Mouse (Mus musculus): ENCODE results near the gene Mlana. TPM values are rescaled to one million over a fixed set of nuclear protein-coding genes. Genes with fewer than 3 reads are reported as not detected.

Gene Mlana
- not detected in 2 replicates for polyA plus RNA-seq (2014; fragmentation: Nextera tagmentation; extraction: Ambion mirVana)

DNA sequence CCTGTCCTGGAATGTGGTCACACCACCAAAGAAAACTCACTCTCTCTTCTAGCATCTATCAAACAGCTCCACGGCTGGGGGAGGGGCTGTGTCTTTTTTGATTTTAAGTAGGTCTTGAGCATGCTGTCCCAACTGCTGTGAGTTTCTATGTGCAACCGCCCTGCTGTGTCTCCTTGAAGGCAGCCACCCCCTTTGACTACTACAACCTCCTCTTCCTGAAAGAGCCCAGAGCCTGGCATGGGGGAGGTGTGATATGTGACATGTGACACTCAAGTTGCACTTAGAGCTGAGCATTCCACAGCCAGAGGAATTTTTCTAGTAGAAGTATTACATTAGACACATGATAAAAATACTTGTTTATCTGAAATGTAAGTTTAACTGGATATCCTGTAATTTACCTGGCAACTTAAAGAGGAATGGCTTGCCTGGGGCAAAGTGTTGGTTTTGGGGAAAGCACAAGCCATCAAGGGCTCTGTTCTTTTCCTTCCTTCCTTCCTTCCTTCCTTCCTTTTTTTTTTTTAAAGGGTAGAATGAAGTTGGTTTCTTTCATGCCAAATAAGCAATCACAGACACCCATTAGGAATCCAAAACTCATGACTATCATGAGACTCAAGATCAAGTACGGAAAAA is at the start of gene Mlana:
TSS of gene Mlana (plus strand) at position 580 of the 630 bp plus-strand sequence.
- H3K27me3 ChIP-seq (ENCODE audit: control insufficient read depth, insufficient read depth, low read length) = no peaks in the 10 kb centered on the region
- H3K4me3 ChIP-seq (ENCODE audit: low read depth, low read length) = no peak within 1 kb of the TSS
- no peaks in the 10 kb centered on the region for H3K36me3 ChIP-seq (ENCODE audit: control insufficient read depth, insufficient read depth, low read length)
- no peak within 1 kb of the TSS for H3K4me2 ChIP-seq (replicated peaks; ENCODE audit: low read depth, low read length)
- H3K9me3 ChIP-seq (ENCODE audit: control insufficient read depth, low read depth, low read length) = no peaks in the 10 kb centered on the region; the same call in 1 of the 2 replicates
- no peak within 1 kb of the TSS for H3K9ac ChIP-seq (replicated peaks; ENCODE audit: low read depth, low read length)
- ATAC-seq (ENCODE audit: insufficient number of reproducible peaks, insufficient read depth, low FRiP score, low read depth) = no peak
- WGBS = 52% methylated on average over 3 of the region's 3 CpGs
- H3K27ac ChIP-seq (ENCODE audit: low read length) = no peak within 1 kb of the TSS
- no peaks in the 10 kb centered on the region for H3K4me1 ChIP-seq (ENCODE audit: control insufficient read depth, insufficient read depth, low read length)

DNA sequence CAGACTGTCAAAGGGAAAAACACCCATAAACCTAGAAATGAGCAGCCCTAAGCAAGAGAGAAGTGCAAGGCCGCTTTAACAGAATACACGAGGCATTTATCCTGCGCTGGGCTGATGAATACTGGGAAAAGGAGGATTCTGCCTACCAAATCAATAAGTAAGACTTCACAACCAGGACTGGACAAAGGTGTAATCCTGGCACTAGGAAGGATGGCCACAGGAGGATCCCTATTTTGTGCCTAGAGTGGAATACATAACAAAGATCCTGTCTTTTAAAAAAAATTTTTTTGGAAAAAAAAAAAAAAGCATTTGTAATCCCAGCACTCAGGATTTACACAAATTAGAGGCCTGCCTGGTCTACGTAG is 49.1 kb upstream of the Mlana start:
- H3K9me3 ChIP-seq (ENCODE audit: control insufficient read depth, low read depth, low read length) = no peaks in the 10 kb centered on the region
- peak overlapping the region; percentile 72; the same call in 1 of the 2 replicates for H3K4me3 ChIP-seq (ENCODE audit: low read depth, low read length)
- no peaks in the 10 kb centered on the region for H3K27me3 ChIP-seq (ENCODE audit: control insufficient read depth, insufficient read depth, low read length)
- H3K27ac ChIP-seq (ENCODE audit: low read length) = no peak overlapping the region; the same call in 1 of the 2 replicates
- no peaks in the 10 kb centered on the region for H3K4me1 ChIP-seq (ENCODE audit: control insufficient read depth, insufficient read depth, low read length)
- H3K9ac ChIP-seq (replicated peaks; ENCODE audit: low read depth, low read length) = no peak overlapping the region
- peak overlapping the region; percentile 47 for H3K4me2 ChIP-seq (replicated peaks; ENCODE audit: low read depth, low read length)
- no peaks in the 10 kb centered on the region for H3K36me3 ChIP-seq (ENCODE audit: control insufficient read depth, insufficient read depth, low read length)
- ATAC-seq (ENCODE audit: insufficient number of reproducible peaks, insufficient read depth, low FRiP score, low read depth) = no peak
- 28% methylated on average over 4 of the region's 4 CpGs for WGBS

DNA sequence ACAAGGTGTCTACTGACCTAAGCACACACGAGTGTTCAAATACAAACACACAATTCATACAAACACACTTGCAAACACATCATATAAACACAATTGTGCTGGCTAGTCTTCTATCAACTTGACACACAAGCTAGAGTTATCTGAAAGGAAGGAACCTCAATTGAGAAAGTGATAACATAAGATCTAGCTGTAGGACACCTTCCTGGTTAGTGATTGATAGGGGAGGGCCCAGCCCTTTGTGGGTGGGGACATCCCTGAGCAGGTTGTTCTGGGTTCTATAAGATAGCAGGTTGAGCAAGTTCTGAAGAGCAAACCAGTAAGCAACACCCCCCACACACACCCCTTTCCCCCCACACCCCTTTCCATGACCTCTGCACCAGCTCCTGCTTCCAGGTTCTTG is 47.9 kb upstream of the Mlana start:
- no peak overlapping the region for H3K27ac ChIP-seq (ENCODE audit: low read length)
- H3K9me3 ChIP-seq (ENCODE audit: control insufficient read depth, low read depth, low read length) = no peaks in the 10 kb centered on the region
- WGBS = 73% methylated on average over 1 of the region's 1 CpGs
- H3K4me3 ChIP-seq (ENCODE audit: low read depth, low read length) = no peak overlapping the region
- H3K4me2 ChIP-seq (replicated peaks; ENCODE audit: low read depth, low read length) = no peak overlapping the region
- H3K4me1 ChIP-seq (ENCODE audit: control insufficient read depth, insufficient read depth, low read length) = no peaks in the 10 kb centered on the region
- no peak for ATAC-seq (ENCODE audit: insufficient number of reproducible peaks, insufficient read depth, low FRiP score, low read depth)
- H3K27me3 ChIP-seq (ENCODE audit: control insufficient read depth, insufficient read depth, low read length) = no peaks in the 10 kb centered on the region
- H3K9ac ChIP-seq (replicated peaks; ENCODE audit: low read depth, low read length) = no peak overlapping the region
- no peaks in the 10 kb centered on the region for H3K36me3 ChIP-seq (ENCODE audit: control insufficient read depth, insufficient read depth, low read length)

DNA sequence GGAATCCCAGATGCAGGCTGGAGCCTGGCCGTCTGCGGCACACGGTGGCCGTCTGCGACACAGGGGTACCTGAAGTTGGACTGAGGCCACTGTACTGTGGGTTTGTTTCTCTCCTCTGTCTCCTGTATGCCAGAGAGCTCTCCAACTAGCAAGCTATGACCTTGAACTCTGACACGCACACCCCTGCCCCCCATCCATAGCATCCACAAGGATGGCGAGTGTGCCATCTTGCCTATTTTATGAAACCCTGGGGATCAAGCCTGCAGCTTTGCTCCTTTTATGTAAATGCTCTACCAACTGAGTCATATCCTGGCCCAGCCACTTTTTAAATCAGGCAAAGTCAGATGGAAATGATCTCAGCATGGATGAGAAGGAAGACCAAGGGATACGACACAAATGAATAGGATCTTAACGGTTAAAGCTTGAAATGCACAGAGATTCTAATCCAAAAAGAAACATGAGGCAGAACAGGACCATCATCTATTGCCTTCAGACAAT is 43.8 kb upstream of the Mlana start:
- no peaks in the 10 kb centered on the region for H3K27me3 ChIP-seq (ENCODE audit: control insufficient read depth, insufficient read depth, low read length)
- no peak for ATAC-seq (ENCODE audit: insufficient number of reproducible peaks, insufficient read depth, low FRiP score, low read depth)
- H3K27ac ChIP-seq (ENCODE audit: low read length) = no peak overlapping the region
- H3K9ac ChIP-seq (replicated peaks; ENCODE audit: low read depth, low read length) = no peak overlapping the region
- no peaks in the 10 kb centered on the region for H3K4me1 ChIP-seq (ENCODE audit: control insufficient read depth, insufficient read depth, low read length)
- H3K9me3 ChIP-seq (ENCODE audit: control insufficient read depth, low read depth, low read length) = no peaks in the 10 kb centered on the region
- H3K4me2 ChIP-seq (replicated peaks; ENCODE audit: low read depth, low read length) = no peak overlapping the region
- WGBS = 87% methylated on average over 9 of the region's 9 CpGs
- H3K4me3 ChIP-seq (ENCODE audit: low read depth, low read length) = no peak overlapping the region
- no peaks in the 10 kb centered on the region for H3K36me3 ChIP-seq (ENCODE audit: control insufficient read depth, insufficient read depth, low read length)

DNA sequence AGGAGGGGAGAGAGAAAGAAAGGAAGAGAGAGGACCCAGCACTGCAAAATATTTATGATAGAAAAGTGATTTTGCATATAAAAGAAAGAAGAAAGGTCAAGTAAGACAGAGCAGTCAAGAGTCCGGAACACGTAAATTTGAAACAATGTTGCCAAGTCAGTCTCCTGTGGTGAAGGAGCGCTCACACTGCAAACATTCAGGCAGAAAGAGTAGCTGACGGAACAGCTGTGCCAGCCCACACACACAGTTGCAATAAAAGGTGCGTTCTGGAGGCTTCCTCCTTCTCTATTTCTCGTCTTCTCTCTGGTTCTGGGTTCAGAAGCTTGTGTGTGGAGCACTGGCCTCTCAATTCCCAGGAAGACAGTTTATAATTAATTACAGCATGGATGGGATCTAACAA is 42.5 kb upstream of the Mlana start:
- Histone ChIP-seq H3K4me1 (ENCODE audit: control insufficient read depth, insufficient read depth, low read length) (no peaks in the 10 kb centered on the region), H3K36me3 (ENCODE audit: control insufficient read depth, insufficient read depth, low read length) (no peaks in the 10 kb centered on the region), H3K27ac (ENCODE audit: low read length) (no peak overlapping the region), H3K27me3 (ENCODE audit: control insufficient read depth, insufficient read depth, low read length) (no peaks in the 10 kb centered on the region), H3K9ac (replicated peaks; ENCODE audit: low read depth, low read length) (no peak overlapping the region), H3K9me3 (ENCODE audit: control insufficient read depth, low read depth, low read length) (no peaks in the 10 kb centered on the region), H3K4me3 (ENCODE audit: low read depth, low read length) (no peak overlapping the region), H3K4me2 (replicated peaks; ENCODE audit: low read depth, low read length) (no peak overlapping the region)
- no peak for ATAC-seq (ENCODE audit: insufficient number of reproducible peaks, insufficient read depth, low FRiP score, low read depth)
- 49% methylated on average over 6 of the region's 6 CpGs for WGBS

DNA sequence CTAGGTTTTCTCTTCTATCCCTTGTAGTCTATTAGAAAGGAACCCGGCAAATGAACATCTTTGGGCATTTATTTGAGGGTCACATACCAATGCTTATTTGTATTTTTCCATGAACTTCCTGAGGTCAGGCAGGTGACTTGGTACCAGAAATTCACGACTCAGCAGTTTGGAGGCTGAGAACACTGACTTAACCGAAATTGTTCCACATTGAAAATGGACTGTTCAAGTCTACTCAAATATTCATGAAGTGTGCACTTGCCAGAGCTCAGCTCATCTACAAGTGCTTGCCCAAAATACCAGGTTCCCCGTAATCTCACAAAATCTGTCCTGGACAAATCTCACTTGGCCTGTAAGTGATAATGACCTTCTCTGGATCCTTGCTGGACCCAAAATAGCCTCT is 41.6 kb upstream of the Mlana start:
- ATAC-seq (ENCODE audit: insufficient number of reproducible peaks, insufficient read depth, low FRiP score, low read depth) = no peak
- Histone ChIP-seq H3K9me3 (ENCODE audit: control insufficient read depth, low read depth, low read length) (no peaks in the 10 kb centered on the region), H3K36me3 (ENCODE audit: control insufficient read depth, insufficient read depth, low read length) (no peaks in the 10 kb centered on the region), H3K4me2 (replicated peaks; ENCODE audit: low read depth, low read length) (no peak overlapping the region), H3K4me3 (ENCODE audit: low read depth, low read length) (no peak overlapping the region), H3K4me1 (ENCODE audit: control insufficient read depth, insufficient read depth, low read length) (no peaks in the 10 kb centered on the region), H3K9ac (replicated peaks; ENCODE audit: low read depth, low read length) (no peak overlapping the region), H3K27me3 (ENCODE audit: control insufficient read depth, insufficient read depth, low read length) (no peaks in the 10 kb centered on the region), H3K27ac (ENCODE audit: low read length) (no peak overlapping the region)
- WGBS = 73% methylated on average over 4 of the region's 4 CpGs

DNA sequence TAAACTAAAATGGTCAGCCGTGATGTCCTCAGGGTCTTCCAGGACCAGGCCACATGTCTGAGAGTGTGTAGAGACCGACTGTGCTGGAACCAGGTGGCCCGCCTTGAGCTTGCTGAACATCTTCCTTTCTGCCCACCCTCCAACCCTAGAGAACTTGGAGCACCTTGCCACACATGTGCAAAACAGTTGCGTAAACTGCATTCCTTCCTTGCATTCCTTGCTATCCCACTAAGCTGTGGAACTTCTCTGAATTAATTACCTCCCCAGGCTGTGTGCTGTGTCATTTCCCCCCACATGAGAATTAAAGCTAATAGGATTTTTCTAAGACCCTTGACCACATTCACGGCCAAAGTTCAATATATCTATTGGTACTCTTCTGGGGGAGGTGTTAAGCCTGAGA is 41.0 kb upstream of the Mlana start:
- Histone ChIP-seq H3K4me3 (ENCODE audit: low read depth, low read length) (no peak overlapping the region), H3K9ac (replicated peaks; ENCODE audit: low read depth, low read length) (no peak overlapping the region), H3K27me3 (ENCODE audit: control insufficient read depth, insufficient read depth, low read length) (no peaks in the 10 kb centered on the region), H3K36me3 (ENCODE audit: control insufficient read depth, insufficient read depth, low read length) (no peaks in the 10 kb centered on the region), H3K9me3 (ENCODE audit: control insufficient read depth, low read depth, low read length) (no peaks in the 10 kb centered on the region), H3K27ac (ENCODE audit: low read length) (no peak overlapping the region), H3K4me2 (replicated peaks; ENCODE audit: low read depth, low read length) (no peak overlapping the region), H3K4me1 (ENCODE audit: control insufficient read depth, insufficient read depth, low read length) (no peaks in the 10 kb centered on the region)
- WGBS = 77% methylated on average over 5 of the region's 5 CpGs
- ATAC-seq (ENCODE audit: insufficient number of reproducible peaks, insufficient read depth, low FRiP score, low read depth) = no peak

DNA sequence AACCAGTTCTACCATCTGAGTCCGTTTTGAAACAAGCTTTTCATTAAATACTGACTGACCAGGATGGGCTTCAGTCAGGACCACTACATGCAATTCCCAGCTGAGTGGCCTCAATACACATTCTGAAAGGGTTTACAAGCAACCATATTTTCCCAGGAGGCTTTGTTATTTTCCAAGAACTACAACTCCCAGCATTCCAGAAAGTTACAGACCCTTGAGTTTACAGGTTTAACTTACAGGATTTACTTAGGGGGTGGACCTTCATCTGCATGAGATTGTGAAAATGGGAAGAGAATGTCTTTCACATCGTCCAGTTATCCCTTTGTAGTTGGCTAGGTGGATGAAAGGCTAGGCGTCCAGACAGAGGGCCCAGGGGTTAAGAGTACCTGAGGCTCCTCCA is 40.6 kb upstream of the Mlana start:
- H3K9me3 ChIP-seq (ENCODE audit: control insufficient read depth, low read depth, low read length) = no peaks in the 10 kb centered on the region
- no peak overlapping the region for H3K27ac ChIP-seq (ENCODE audit: low read length)
- no peaks in the 10 kb centered on the region for H3K36me3 ChIP-seq (ENCODE audit: control insufficient read depth, insufficient read depth, low read length)
- H3K9ac ChIP-seq (replicated peaks; ENCODE audit: low read depth, low read length) = no peak overlapping the region
- ATAC-seq (ENCODE audit: insufficient number of reproducible peaks, insufficient read depth, low FRiP score, low read depth) = no peak
- no peak overlapping the region for H3K4me2 ChIP-seq (replicated peaks; ENCODE audit: low read depth, low read length)
- no peaks in the 10 kb centered on the region for H3K27me3 ChIP-seq (ENCODE audit: control insufficient read depth, insufficient read depth, low read length)
- no peak overlapping the region for H3K4me3 ChIP-seq (ENCODE audit: low read depth, low read length)
- WGBS = 47% methylated on average over 3 of the region's 3 CpGs
- no peaks in the 10 kb centered on the region for H3K4me1 ChIP-seq (ENCODE audit: control insufficient read depth, insufficient read depth, low read length)

DNA sequence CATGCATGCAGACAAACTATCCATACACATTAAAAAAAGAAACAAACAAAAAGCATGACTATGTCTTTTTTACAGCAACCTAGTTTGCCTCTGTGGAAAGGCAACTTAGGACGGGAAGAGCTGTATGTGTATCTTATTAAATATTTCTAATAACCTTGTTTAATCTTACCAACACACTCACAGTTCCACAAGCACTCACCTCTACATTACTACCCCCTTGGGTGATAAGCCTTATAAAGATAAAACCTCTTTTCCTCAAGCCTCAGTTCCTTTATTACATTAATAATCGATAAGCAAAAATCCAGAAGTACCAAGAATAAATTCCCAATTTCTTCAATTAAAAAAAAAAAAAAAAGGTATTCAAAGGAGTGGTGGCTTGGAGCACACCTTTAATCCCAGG is 40.1 kb upstream of the Mlana start:
- Histone ChIP-seq H3K4me2 (replicated peaks; ENCODE audit: low read depth, low read length) (no peak overlapping the region), H3K27me3 (ENCODE audit: control insufficient read depth, insufficient read depth, low read length) (no peaks in the 10 kb centered on the region), H3K4me3 (ENCODE audit: low read depth, low read length) (no peak overlapping the region), H3K4me1 (ENCODE audit: control insufficient read depth, insufficient read depth, low read length) (no peaks in the 10 kb centered on the region), H3K9ac (replicated peaks; ENCODE audit: low read depth, low read length) (no peak overlapping the region), H3K36me3 (ENCODE audit: control insufficient read depth, insufficient read depth, low read length) (no peaks in the 10 kb centered on the region), H3K27ac (ENCODE audit: low read length) (no peak overlapping the region), H3K9me3 (ENCODE audit: control insufficient read depth, low read depth, low read length) (no peaks in the 10 kb centered on the region)
- no peak for ATAC-seq (ENCODE audit: insufficient number of reproducible peaks, insufficient read depth, low FRiP score, low read depth)
- 89% methylated on average over 2 of the region's 2 CpGs for WGBS
